Mouse (Mus musculus): Measurements from ENCODE around the gene Wfdc2. TPM values are rescaled to one million over a fixed set of nuclear protein-coding genes. Genes with fewer than 3 reads are reported as not detected.

Gene Wfdc2
- not detected for total RNA-seq (2021)
- long read RNA-seq, experiment 1: 0 reads
- long read RNA-seq, experiment 2: 0 reads

GRCm38 (mm10) chr2:164562391-164563188 is at the start of gene Wfdc2:
TSS of gene Wfdc2 (plus strand) at chr2:164562413.
- DNase-seq: peak; percentile 10

GRCm38 (mm10) chr2:164513389-164513788 is 48.8 kb upstream of the Wfdc2 start:
- DNase-seq: no peak

- no peak for DNase-seq
Observed at GRCm38 (mm10) chr2:164514916-164515315, 47.3 kb upstream of the Wfdc2 start.

- DNase-seq: no peak
Observed at GRCm38 (mm10) chr2:164515897-164516296, 46.3 kb upstream of the Wfdc2 start.

- DNase-seq: no peak
Observed at GRCm38 (mm10) chr2:164516592-164516991, 45.6 kb upstream of the Wfdc2 start.

- DNase-seq: peak; percentile 57
Observed at GRCm38 (mm10) chr2:164517485-164518221, 44.6 kb upstream of the Wfdc2 start.

- DNase-seq: no peak
Observed at GRCm38 (mm10) chr2:164518266-164519170, 43.7 kb upstream of the Wfdc2 start.

GRCm38 (mm10) chr2:164519171-164519526 is 43.1 kb upstream of the Wfdc2 start:
- no peak for DNase-seq

- DNase-seq: peak; percentile 29
Observed at GRCm38 (mm10) chr2:164520782-164521181, 41.4 kb upstream of the Wfdc2 start.

GRCm38 (mm10) chr2:164521841-164522240 is 40.4 kb upstream of the Wfdc2 start:
- DNase-seq: no peak

- DNase-seq: no peak
Observed at GRCm38 (mm10) chr2:164522280-164522679, 39.9 kb upstream of the Wfdc2 start.

- DNase-seq: no peak
Observed at GRCm38 (mm10) chr2:164523301-164523773, 38.9 kb upstream of the Wfdc2 start.

GRCm38 (mm10) chr2:164528557-164528956 is 33.7 kb upstream of the Wfdc2 start:
- no peak for DNase-seq

GRCm38 (mm10) chr2:164531169-164531568 is 31.0 kb upstream of the Wfdc2 start:
- peak; percentile 70 for DNase-seq

- DNase-seq: no peak
Observed at GRCm38 (mm10) chr2:164534315-164534714, 27.9 kb upstream of the Wfdc2 start.

GRCm38 (mm10) chr2:164537003-164537402 is 25.2 kb upstream of the Wfdc2 start:
- DNase-seq: no peak

GRCm38 (mm10) chr2:164540652-164541427 is 21.4 kb upstream of the Wfdc2 start:
- peak; percentile 25 for DNase-seq

GRCm38 (mm10) chr2:164542132-164542531 is 20.1 kb upstream of the Wfdc2 start:
- DNase-seq: no peak

GRCm38 (mm10) chr2:164542598-164542997 is 19.6 kb upstream of the Wfdc2 start:
- DNase-seq: no peak

GRCm38 (mm10) chr2:164543745-164544144 is 18.5 kb upstream of the Wfdc2 start:
- no peak for DNase-seq

- DNase-seq: no peak
Observed at GRCm38 (mm10) chr2:164544454-164545097, 17.6 kb upstream of the Wfdc2 start.

Measured in gastrocnemius, postnatal 10 days (tissue).